ENCODE assay signal across 30 mouse cellular contexts in genomic region chr2:155502596-155502995, GRCm38 (mm10). TPM values are rescaled to one million over a fixed set of nuclear protein-coding genes. Genes with fewer than 3 reads are reported as not detected.
DNase-seq lines count a peak whose midpoint lies in the region; ATAC-seq lines count a peak whose summit lies in the region.
"Had no signal": no experiment of that assay in that cellular context is flagged by ENCODE, and none has a peak within 500 bp of the region (broad histone marks: within the 10 kb centered on the region; RNA-seq: fewer than 3 reads in every experiment).

No protein-coding gene starts in this region.

- ATAC-seq in megakaryocyte, adult 5-6 weeks (ENCODE audit: poor library complexity, severe bottlenecking) = no peak
- ATAC-seq: CD4-positive, CD25-positive, alpha-beta regulatory T cell, adult 4 months; forebrain, postnatal 0 days; hindbrain, embryonic 16.5 days; lung, postnatal 0 days had no signal

- no peaks in the 10 kb centered on the region for H3K9me3 ChIP-seq in megakaryocyte, embryonic 14.5 days
- H3K9me3 ChIP-seq: forebrain, embryonic 12.5 days; heart, embryonic 13.5 days; hindbrain, embryonic 10.5 days; liver, embryonic 13.5 days had no signal

- DNase-seq in heart, adult 11 months = peak; percentile 82
- DNase-seq in heart, postnatal 10 days = no peak
- peak; percentile 44 for DNase-seq in testis, postnatal 10 days (ENCODE audit: low spot score)
- DNase-seq in testis, postnatal 14 days (ENCODE audit: low spot score) = no peak
- DNase-seq in liver = no peak
- DNase-seq: adrenal gland, postnatal 25 days; cerebellum, adult 18-20 months; cerebellum, postnatal 14 days; forebrain, postnatal 0 days; gastrocnemius, adult 2 months; gastrocnemius, postnatal 36 days; heart, postnatal 14 days; kidney, adult 18-20 months; kidney, postnatal 10 days; layer of hippocampus, adult 9-11 months; left cerebral cortex, postnatal 4 days; liver, embryonic 13.5 days; lung, postnatal 4 days; midbrain, embryonic 14.5 days; spleen, adult 18-20 months; thymus, postnatal 4 days had no signal

- intact Hi-C loops in heart, postnatal 10 days (cut with DNase I) = no loop called here

- peaks cover 2% of the 10 kb centered on the region for H3K36me3 ChIP-seq in megakaryocyte, embryonic 14.5 days (replicated peaks; ENCODE audit: low read length)
- H3K36me3 ChIP-seq: heart, embryonic 13.5 days; liver, embryonic 13.5 days had no signal

- H3K27me3 ChIP-seq in megakaryocyte, embryonic 14.5 days (replicated peaks) = peaks cover 37% of the 10 kb centered on the region
- H3K27me3 ChIP-seq: forebrain, embryonic 12.5 days had no signal

- H3K4me1 ChIP-seq in megakaryocyte, embryonic 14.5 days = peaks cover 26% of the 10 kb centered on the region
- H3K4me1 ChIP-seq: hindbrain, embryonic 10.5 days; liver, embryonic 13.5 days had no signal

- peak overlapping the region; percentile 85 for H3K4me3 ChIP-seq in megakaryocyte, embryonic 14.5 days (replicated peaks)
- H3K4me3 ChIP-seq: forebrain, embryonic 12.5 days; gastrocnemius, adult 2 months; heart, embryonic 13.5 days; hindbrain, embryonic 10.5 days; left cerebral cortex, adult 2 months; liver, embryonic 13.5 days had no signal

RNA-seq across cellular contexts. Expression of gene Acss2, which starts 15.2 kb away (rescaled TPM):
- total RNA-seq in heart, postnatal 10 days (2021) = 10 to 100 TPM; 26.8 to 27.8 TPM
- 4.9 and 10.2 TPM in 2 replicates for polyA plus RNA-seq in megakaryocyte, embryonic 14.5 days (2012; ENCODE audit: insufficient read depth, low replicate concordance)
- total RNA-seq in megakaryocyte, adult 5-6 weeks (2015) = 8.9 and 9.6 TPM in 2 replicates
- total RNA-seq in megakaryocyte, adult 5-6 weeks (2017) = 12.0 and 13.6 TPM in 2 replicates

RNA-seq across cellular contexts. Expression of gene Ggt7, which starts 15.4 kb away (rescaled TPM):
- total RNA-seq in heart, postnatal 10 days (2021) = 1 to 10 TPM in 1 of 2 experiments, under 1 TPM in 1; 0.98 to 1.8 TPM
- polyA plus RNA-seq in megakaryocyte, embryonic 14.5 days (2012; ENCODE audit: insufficient read depth, low replicate concordance) = 0.60 and 24.0 TPM in 2 replicates
- not detected in 2 replicates for total RNA-seq in megakaryocyte, adult 5-6 weeks (2015)
- total RNA-seq in megakaryocyte, adult 5-6 weeks (2017) = not detected in 2 replicates

RNA-seq across cellular contexts. Expression of gene Ncoa6, which starts 28.9 kb away (rescaled TPM):
- total RNA-seq in heart, postnatal 10 days (2021) = 10 to 100 TPM; 40.5 to 40.7 TPM
- polyA plus RNA-seq in megakaryocyte, embryonic 14.5 days (2012; ENCODE audit: insufficient read depth, low replicate concordance) = 8.0 and 12.2 TPM in 2 replicates
- total RNA-seq in megakaryocyte, adult 5-6 weeks (2015) = 65.1 and 71.0 TPM in 2 replicates
- 16.7 and 24.8 TPM in 2 replicates for total RNA-seq in megakaryocyte, adult 5-6 weeks (2017)

Comparison
In these comparisons a context has a peak if more than half of its experiments do, and no peak if none do; other contexts are left out.
1. DNase-seq: peak in heart, adult 11 months (single experiment) and testis, postnatal 10 days (single experiment); none in heart, postnatal 10 days (0 of 2), testis, postnatal 14 days (single experiment) and liver (single experiment).